Mouse (Mus musculus) stomach, postnatal 0 days (tissue): Measurements from ENCODE around the gene Fgd4. TPM values are rescaled to one million over a fixed set of nuclear protein-coding genes. Genes with fewer than 3 reads are reported as not detected.

ENCODE experiments used
- ATAC-seq: fragments of 200-750 bp; cut with Nextera tagmentation; 2 replicates; pipeline ENCODE4 v1.8.0; 2017; ENCODE audit not compliant: low FRiP score, low TSS enrichment
- DNase-seq: peaks from one replicate; pipeline ENCODE4 v3.0.0-alpha.2; 2016; ENCODE audit warnings: low spot score
- H3K27ac ChIP-seq: fragments of 300-500 bp; sonication (generic); replicated peaks from 2 replicates; pipeline ENCODE4 v1.5.1; 2014; ENCODE audit warnings: mild to moderate bottlenecking, control low read depth
- H3K27me3 ChIP-seq: fragments of 300-500 bp; sonication (generic); 2 replicates; pipeline ENCODE4 v1.6.1; 2014; ENCODE audit warnings: low read length; ENCODE audit not compliant: control insufficient read depth, insufficient read depth
- H3K36me3 ChIP-seq: fragments of 300-500 bp; sonication (generic); 2 replicates; pipeline ENCODE4 v1.6.1; 2014; ENCODE audit warnings: low read length, mixed read lengths; ENCODE audit not compliant: control insufficient read depth, insufficient read depth
- H3K4me1 ChIP-seq: fragments of 300-500 bp; sonication (generic); replicated peaks from 2 replicates; pipeline ENCODE4 v1.6.1; 2014; ENCODE audit warnings: antibody characterized with exemption; ENCODE audit not compliant: control insufficient read depth, insufficient read depth
- H3K4me2 ChIP-seq: fragments of 300-500 bp; sonication (generic); replicated peaks from 2 replicates; pipeline ENCODE4 v1.6.1; 2014; ENCODE audit warnings: low read depth, mild to moderate bottlenecking, control low read depth, moderate library complexity
- H3K4me3 ChIP-seq: fragments of 300-500 bp; sonication (generic); 2 replicates; pipeline ENCODE4 v1.5.1; 2014; ENCODE audit warnings: low read depth, low read length, control low read depth
- H3K9ac ChIP-seq: fragments of 300-500 bp; sonication (generic); 2 replicates; pipeline ENCODE4 v1.6.1; 2014; ENCODE audit warnings: mild to moderate bottlenecking, low read length, control low read depth, mixed read lengths
- H3K9me3 ChIP-seq: fragments of 300-500 bp; sonication (generic); 2 replicates; pipeline ENCODE4 v1.6.1; 2016; ENCODE audit warnings: low read length; ENCODE audit not compliant: control insufficient read depth
- CTCF ChIP-seq: IDR thresholded peaks from 2 replicates; pipeline ENCODE4 v1.5.1; 2016; ENCODE audit warnings: antibody characterized with exemption, low read depth, mild to moderate bottlenecking, moderate library complexity
- EP300 ChIP-seq: optimal IDR thresholded peaks from 2 replicates; pipeline ENCODE3; 2016; ENCODE audit warnings: antibody characterized with exemption
- WGBS: fragments of 180-500 bp; shearing (Covaris S2); extraction: QIAGEN DNeasy Blood & Tissue Kit; methylation state at CpG from one replicate; pipeline ENCODE4 v1.1.7; 2014; 5-methylcytosine and 5-hydroxymethylcytosine counted together
- polyA plus RNA-seq: library from polyadenylated mRNA; unstranded; fragments of >200 nt; fragmentation: Nextera tagmentation; extraction: Ambion mirVana; gene quantifications from 2 replicates; pipeline ENCODE4 v1.2.1, GENCODE M21; 2015

Gene Fgd4
- 4.6 and 4.7 TPM in 2 replicates for polyA plus RNA-seq

- Histone ChIP-seq H3K4me3 (peak within 1 kb of the TSS; percentile 78), H3K4me2 (peak within 1 kb of the TSS; percentile 94), H3K27ac (peak within 1 kb of the TSS; percentile 95), H3K27me3 (no peaks in the 10 kb centered on the region), H3K9me3 (no peaks in the 10 kb centered on the region), H3K9ac (peak within 1 kb of the TSS; percentile 93), H3K36me3 (no peaks in the 10 kb centered on the region), H3K4me1 (no peaks in the 10 kb centered on the region)
- no peak for DNase-seq
- TF ChIP-seq EP300 (no peak), CTCF (no peak)
- ATAC-seq: peak; percentile 83
- WGBS: 36% methylated on average over 5 of the region's 5 CpGs
These were observed at the start of gene Fgd4 for GRCm38 (mm10) chr16:16600461-16600860. Gene Fgd4, minus strand, starts transcription at chr16:16600549.

- Histone ChIP-seq H3K27me3 (no peaks in the 10 kb centered on the region), H3K36me3 (no peaks in the 10 kb centered on the region), H3K9me3 (no peaks in the 10 kb centered on the region), H3K9ac (no peak overlapping the region), H3K4me3 (no peak overlapping the region), H3K4me1 (no peaks in the 10 kb centered on the region), H3K4me2 (no peak overlapping the region), H3K27ac (no peak overlapping the region)
- ATAC-seq (no peak), DNase-seq (no peak)
- WGBS: 77% methylated on average over 1 of the region's 1 CpGs
- TF ChIP-seq EP300: no peak
- TF ChIP-seq CTCF: no peak
These were observed 44.8 kb upstream of the Fgd4 start for GRCm38 (mm10) chr16:16645148-16645547.

GRCm38 (mm10) chr16:16633730-16634129 is 33.4 kb upstream of the Fgd4 start:
- no peak for TF ChIP-seq CTCF
- no peak for TF ChIP-seq EP300
- no peaks in the 10 kb centered on the region for H3K27me3 ChIP-seq
- DNase-seq (no peak), ATAC-seq (no peak)
- H3K4me1 ChIP-seq: no peaks in the 10 kb centered on the region
- H3K4me2 ChIP-seq: no peak overlapping the region
- no peaks in the 10 kb centered on the region for H3K9me3 ChIP-seq
- no peak overlapping the region for H3K27ac ChIP-seq
- H3K9ac ChIP-seq: no peak overlapping the region
- H3K4me3 ChIP-seq: no peak overlapping the region
- no peaks in the 10 kb centered on the region for H3K36me3 ChIP-seq

- H3K4me1 ChIP-seq: no peaks in the 10 kb centered on the region
- DNase-seq (peak; percentile 91), ATAC-seq (peak; percentile 98)
- no peaks in the 10 kb centered on the region for H3K36me3 ChIP-seq
- peak overlapping the region; percentile 95 for H3K27ac ChIP-seq
- peak overlapping the region; percentile 93 for H3K9ac ChIP-seq
- no peaks in the 10 kb centered on the region for H3K9me3 ChIP-seq
- peak overlapping the region; percentile 94 for H3K4me2 ChIP-seq
- no peak for TF ChIP-seq CTCF
- no peak for TF ChIP-seq EP300
- whole genome bisulfite sequencing: under 1% methylated on average over 69 of the region's 77 CpGs
- H3K27me3 ChIP-seq: no peaks in the 10 kb centered on the region
- peak overlapping the region; percentile 78 for H3K4me3 ChIP-seq
These were observed 555 bp downstream of the Fgd4 start for GRCm38 (mm10) chr16:16599586-16600401.

GRCm38 (mm10) chr16:16596582-16596981 is 3.8 kb downstream of the Fgd4 start:
- no peak overlapping the region for H3K4me2 ChIP-seq
- no peaks in the 10 kb centered on the region for H3K4me1 ChIP-seq
- H3K9ac ChIP-seq: no peak overlapping the region
- H3K36me3 ChIP-seq: no peaks in the 10 kb centered on the region
- DNase-seq (no peak), ATAC-seq (no peak)
- H3K9me3 ChIP-seq: no peaks in the 10 kb centered on the region
- H3K4me3 ChIP-seq: no peak overlapping the region
- peak; percentile 61 for TF ChIP-seq CTCF
- TF ChIP-seq EP300: no peak
- H3K27me3 ChIP-seq: no peaks in the 10 kb centered on the region
- no peak overlapping the region for H3K27ac ChIP-seq

GRCm38 (mm10) chr16:16592622-16593021 is 7.7 kb downstream of the Fgd4 start:
- Histone ChIP-seq H3K4me2 (no peak overlapping the region), H3K36me3 (no peaks in the 10 kb centered on the region), H3K4me3 (no peak overlapping the region), H3K9me3 (no peaks in the 10 kb centered on the region), H3K27ac (no peak overlapping the region), H3K9ac (no peak overlapping the region), H3K27me3 (no peaks in the 10 kb centered on the region), H3K4me1 (no peaks in the 10 kb centered on the region)
- TF ChIP-seq EP300 (no peak), CTCF (no peak)
- ATAC-seq (no peak), DNase-seq (no peak)
